Mouse (Mus musculus): ENCODE data around the gene Deup1.

DNA sequence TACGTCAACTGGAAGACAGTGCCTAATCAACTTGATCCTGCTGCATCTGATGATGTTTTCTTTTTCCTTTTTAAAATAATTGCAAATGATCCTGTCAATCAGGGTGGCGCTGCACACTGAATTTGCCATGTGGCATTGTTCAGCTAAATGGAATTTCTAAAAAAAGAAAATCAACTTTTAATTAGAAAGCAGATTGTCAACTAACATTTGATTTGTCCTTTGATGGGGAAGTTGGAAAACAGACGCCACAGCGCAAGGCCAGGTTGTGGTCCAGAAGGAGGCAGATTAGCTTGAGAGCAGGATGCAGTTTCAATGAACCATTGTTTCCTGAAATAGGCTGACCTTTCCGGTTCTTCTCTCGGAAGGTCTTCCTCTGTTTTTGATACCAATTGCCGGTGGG is 101.2 kb downstream of the Deup1 start:
- TF ChIP-seq CTCF (IDR thresholded peaks at IDR 0.05; ENCODE audit: low read depth, low read length) (no peak), POLR2A (IDR thresholded peaks at IDR 0.05; ENCODE audit: borderline replicate concordance, low read depth, low read length) (no peak)
